Mouse (Mus musculus) myocyte (in vitro differentiated cells): ENCODE results near the gene Hoxd3. TPM values are rescaled to one million over a fixed set of nuclear protein-coding genes. Genes with fewer than 3 reads are reported as not detected.

Experiments used
- H3K27me3 ChIP-seq: one replicate; pipeline ENCODE4 v1.6.1; 2011; ENCODE audit not compliant: control insufficient read depth, insufficient read depth, insufficient read length
- H3K36me3 ChIP-seq: one replicate; pipeline ENCODE4 v1.6.1; 2011; ENCODE audit not compliant: control insufficient read depth, insufficient read depth
- H3K4me2 ChIP-seq: one replicate; pipeline ENCODE4 v1.6.1; 2011; ENCODE audit warnings: low read depth, control low read depth
- H3K4me3 ChIP-seq: one replicate; pipeline ENCODE4 v1.5.1; 2011; ENCODE audit warnings: mild to moderate bottlenecking, control low read depth, moderate library complexity
- H3K79me2 ChIP-seq: one replicate; pipeline ENCODE4 v1.6.1; 2011; ENCODE audit not compliant: control insufficient read depth, insufficient read depth
- H3ac ChIP-seq: one replicate; pipeline ENCODE4 v1.6.1; 2011; ENCODE audit not compliant: control insufficient read depth, insufficient read length
- CEBPB ChIP-seq: IDR thresholded peaks from 2 replicates; pipeline ENCODE4 v1.6.1; 2011; ENCODE audit warnings: mild to moderate bottlenecking, moderate library complexity; ENCODE audit not compliant: poor library complexity, insufficient read depth, severe bottlenecking
- E2F4 ChIP-seq: IDR thresholded peaks from one replicate; pipeline ENCODE4 v1.6.1; 2011; ENCODE audit warnings: mild to moderate bottlenecking, control low read depth, moderate library complexity; ENCODE audit not compliant: insufficient read depth
- MAX ChIP-seq: IDR thresholded peaks from one replicate; pipeline ENCODE4 v1.6.1; 2011; ENCODE audit warnings: low read depth, mild to moderate bottlenecking, control low read depth
- MYOD1 ChIP-seq, 3 experiments: IDR thresholded peaks; one replicate each; pipeline ENCODE4 v1.6.1; 2011; ENCODE audit warnings: control low read depth in 2 of 3, low read depth in 2 of 3, mild to moderate bottlenecking in 2 of 3, moderate library complexity in 1 of 3; ENCODE audit not compliant: insufficient read length in 2 of 3, control insufficient read depth in 1 of 3
- MYOG ChIP-seq, 3 experiments: IDR thresholded peaks; one replicate each; pipeline ENCODE4 v1.6.1; 2011; ENCODE audit warnings: control low read depth in 2 of 3, low read depth in 2 of 3, mild to moderate bottlenecking in 2 of 3; ENCODE audit not compliant: insufficient read length in 2 of 3, control insufficient read depth in 1 of 3, insufficient read depth in 1 of 3
- POLR2A ChIP-seq: IDR thresholded peaks from one replicate; pipeline ENCODE4 v1.6.1; 2011; ENCODE audit warnings: low read depth, mild to moderate bottlenecking, control low read depth, moderate library complexity; ENCODE audit not compliant: insufficient read length
- POLR2AphosphoS2 ChIP-seq: IDR thresholded peaks from one replicate; pipeline ENCODE4 v1.6.1; 2011; ENCODE audit warnings: low read depth, control low read depth; ENCODE audit not compliant: insufficient read length
- REST ChIP-seq: IDR thresholded peaks from one replicate; pipeline ENCODE4 v1.6.1; 2011; ENCODE audit warnings: mild to moderate bottlenecking, control low read depth, moderate library complexity; ENCODE audit not compliant: insufficient read depth, insufficient read length
- SRF ChIP-seq: IDR thresholded peaks from one replicate; pipeline ENCODE4 v1.6.1; 2011; ENCODE audit warnings: low read depth; ENCODE audit not compliant: control insufficient read depth, insufficient read length
- TCF12 ChIP-seq: IDR thresholded peaks from one replicate; pipeline ENCODE4 v1.6.1; 2011; ENCODE audit warnings: mild to moderate bottlenecking, control low read depth; ENCODE audit not compliant: poor library complexity, insufficient read depth, severe bottlenecking
- TCF3 ChIP-seq: IDR thresholded peaks from one replicate; pipeline ENCODE4 v1.6.1; 2011; ENCODE audit warnings: low read depth, control low read depth; ENCODE audit not compliant: insufficient read length
- USF1 ChIP-seq: IDR thresholded peaks from one replicate; pipeline ENCODE4 v1.6.1; 2011; ENCODE audit warnings: low read depth, mild to moderate bottlenecking, control low read depth, moderate library complexity
- polyA plus RNA-seq: library from polyadenylated mRNA; unstranded; fragments of >200 nt; fragmentation: generic; extraction: Trizol; gene quantifications from one replicate; pipeline ENCODE4 v1.2.1, GENCODE M21; 2012; ENCODE audit warnings: missing spikeins

Hoxd3 gene
- polyA plus RNA-seq, 1 experiment = not detected

- Histone ChIP-seq H3ac (no peak overlapping the region), H3K27me3 (peaks cover 10% of the 10 kb centered on the region), H3K4me2 (no peak overlapping the region)
These were observed 50.2 kb downstream of the Hoxd3 start for GRCm38 (mm10) chr2:74761941-74762340.

GRCm38 (mm10) chr2:74762522-74763244, 51.0 kb downstream of the Hoxd3 start, which contains the start of gene Hoxd1:
Gene Hoxd1, plus strand, starts transcription at chr2:74762980.
- no peak for TF ChIP-seq TCF12
- TF ChIP-seq POLR2AphosphoS2 = no peak
- TF ChIP-seq REST = no peak
- no peak for TF ChIP-seq CEBPB
- no peak for TF ChIP-seq MYOD1 (IDR thresholded peaks at IDR 0.05; ENCODE audit: control insufficient read depth in 1 of 3, insufficient read length in 2 of 3, low read depth in 2 of 3)
- TF ChIP-seq TCF3 = no peak
- no peak for TF ChIP-seq MAX
- TF ChIP-seq E2F4 = no peak
- no peak for TF ChIP-seq POLR2A
- no peak for TF ChIP-seq SRF
- no peak for TF ChIP-seq USF1
- Histone ChIP-seq H3K4me3 (no peak within 1 kb of the TSS), H3ac (no peak within 1 kb of the TSS), H3K27me3 (peaks cover 10% of the 10 kb centered on the region), H3K79me2 (no peaks in the 10 kb centered on the region), H3K36me3 (no peaks in the 10 kb centered on the region), H3K4me2 (no peak within 1 kb of the TSS)

More at GRCm38 (mm10) chr2:74761941-74762340, 50.2 kb downstream of the Hoxd3 start:
- no peak for TF ChIP-seq REST
- no peak for TF ChIP-seq MYOD1 (IDR thresholded peaks at IDR 0.05; ENCODE audit: control insufficient read depth in 1 of 3, insufficient read length in 2 of 3, low read depth in 2 of 3)
- TF ChIP-seq MAX = no peak
- TF ChIP-seq E2F4 = no peak
- TF ChIP-seq CEBPB = no peak
- TF ChIP-seq POLR2A = no peak
- H3K36me3 ChIP-seq = no peaks in the 10 kb centered on the region
- no peak overlapping the region for H3K4me3 ChIP-seq
- no peaks in the 10 kb centered on the region for H3K79me2 ChIP-seq

- H3K4me3 ChIP-seq = no peak overlapping the region
These were observed 51.6 kb downstream of the Hoxd3 start for GRCm38 (mm10) chr2:74763245-74763735.

GRCm38 (mm10) chr2:74763976-74764375, 52.2 kb downstream of the Hoxd3 start:
- H3ac ChIP-seq = no peak overlapping the region
- peaks cover 15% of the 10 kb centered on the region for H3K27me3 ChIP-seq
- H3K36me3 ChIP-seq = no peaks in the 10 kb centered on the region
- no peak overlapping the region for H3K4me2 ChIP-seq
- TF ChIP-seq POLR2A (no peak), SRF (no peak), REST (no peak), TCF12 (no peak), TCF3 (no peak), MYOD1 (IDR thresholded peaks at IDR 0.05; ENCODE audit: control insufficient read depth in 1 of 3, insufficient read length in 2 of 3, low read depth in 2 of 3) (no peak), MYOG (IDR thresholded peaks at IDR 0.05; ENCODE audit: control insufficient read depth in 1 of 3, insufficient read depth in 1 of 3, insufficient read length in 2 of 3, low read depth in 2 of 3) (no peak), CEBPB (no peak), E2F4 (no peak), MAX (no peak), USF1 (no peak), POLR2AphosphoS2 (no peak)
- no peaks in the 10 kb centered on the region for H3K79me2 ChIP-seq
- no peak overlapping the region for H3K4me3 ChIP-seq

More at GRCm38 (mm10) chr2:74763245-74763735, 51.6 kb downstream of the Hoxd3 start:
- Histone ChIP-seq H3K4me2 (no peak overlapping the region), H3K36me3 (no peaks in the 10 kb centered on the region), H3K79me2 (no peaks in the 10 kb centered on the region), H3K27me3 (peaks cover 10% of the 10 kb centered on the region), H3ac (no peak overlapping the region)
- TF ChIP-seq POLR2A (no peak), REST (no peak), TCF12 (no peak), USF1 (no peak), MYOD1 (IDR thresholded peaks at IDR 0.05; ENCODE audit: control insufficient read depth in 1 of 3, insufficient read length in 2 of 3, low read depth in 2 of 3) (no peak), TCF3 (no peak), CEBPB (no peak), MAX (no peak), POLR2AphosphoS2 (no peak), E2F4 (no peak), MYOG (IDR thresholded peaks at IDR 0.05; ENCODE audit: control insufficient read depth in 1 of 3, insufficient read depth in 1 of 3, insufficient read length in 2 of 3, low read depth in 2 of 3) (no peak), SRF (no peak)
